Mouse (Mus musculus) thymus, adult 2 months (tissue): ENCODE data around the gene Pik3r5.

Experiments
- CTCF ChIP-seq: fragments of 200-500 bp; IDR thresholded peaks from 2 replicates; pipeline ENCODE4 v1.5.1; 2012; ENCODE audit warnings: mild to moderate bottlenecking, control low read depth, low read length, moderate library complexity, borderline replicate concordance; ENCODE audit not compliant: control insufficient read depth, poor library complexity, insufficient read depth; ENCODE audit errors: extremely low read depth
- POLR2A ChIP-seq: fragments of 200-500 bp; IDR thresholded peaks from 2 replicates; pipeline ENCODE4 v1.6.1; 2012; ENCODE audit warnings: mild to moderate bottlenecking, low read length, control low read depth, moderate library complexity; ENCODE audit not compliant: control insufficient read depth, poor library complexity, insufficient read depth; ENCODE audit errors: extremely low read depth

DNA sequence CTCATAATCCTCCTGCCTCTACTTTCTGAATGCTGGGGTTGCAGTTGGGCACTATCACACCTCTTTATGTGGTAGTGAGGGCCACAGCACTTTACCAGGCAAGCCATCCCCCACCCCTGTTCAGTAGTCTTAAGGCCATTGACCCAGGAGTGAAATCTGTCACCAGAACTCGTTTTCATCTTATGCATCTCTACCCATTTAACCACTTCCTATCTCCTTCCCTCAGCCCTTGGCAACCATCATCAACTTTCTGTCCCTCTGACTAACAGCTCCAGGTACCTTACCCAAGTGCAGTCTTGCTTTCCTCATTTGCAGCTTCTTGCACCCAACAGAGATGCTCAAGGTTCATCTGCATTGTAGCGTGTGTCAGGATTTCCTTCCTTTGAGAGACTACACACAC, 33.2 kb downstream of the Pik3r5 start:
- TF ChIP-seq CTCF (no peak), POLR2A (no peak)
